Mouse (Mus musculus): ENCODE results near the gene Ckmt2. TPM values are rescaled to one million over a fixed set of nuclear protein-coding genes. Genes with fewer than 3 reads are reported as not detected.

Ckmt2 gene
- polyA plus RNA-seq, 1 experiment from 2014 or later: 52.3 TPM

DNA sequence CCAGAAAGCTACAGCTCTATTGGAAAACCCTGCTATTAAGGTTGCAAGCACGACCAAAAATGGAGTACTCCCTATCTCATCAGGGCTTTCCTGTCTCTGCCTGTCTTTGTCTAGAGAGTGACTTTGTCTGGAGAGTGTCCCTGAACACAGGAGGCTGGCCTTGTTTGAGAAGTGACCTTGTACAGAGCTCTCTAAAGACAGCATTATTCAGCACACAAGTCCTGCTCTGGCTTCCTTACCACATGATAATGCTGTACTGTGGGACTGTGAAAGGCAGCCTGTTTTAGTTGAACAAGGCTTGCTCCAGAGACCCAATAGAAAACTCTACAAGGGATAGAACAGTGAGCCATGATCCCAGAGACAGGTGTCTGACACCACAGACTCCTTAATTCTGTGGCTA lies 19.8 kb upstream of the Ckmt2 start:
- no peaks in the 10 kb centered on the region for H3K27me3 ChIP-seq
- H3K27ac ChIP-seq: no peak overlapping the region
- H3K4me2 ChIP-seq: no peak overlapping the region
- H3K36me3 ChIP-seq: no peaks in the 10 kb centered on the region
- no peaks in the 10 kb centered on the region for H3K4me1 ChIP-seq (replicated peaks)
- H3K9me3 ChIP-seq (replicated peaks): no peaks in the 10 kb centered on the region
- no peak overlapping the region for H3K9ac ChIP-seq
- no peak overlapping the region for H3K4me3 ChIP-seq
- no peak for ATAC-seq (replicated peaks; ENCODE audit: insufficient number of reproducible peaks, insufficient read depth, low FRiP score, low read depth)
- 26% methylated on average over 1 of the region's 1 CpGs for WGBS

DNA sequence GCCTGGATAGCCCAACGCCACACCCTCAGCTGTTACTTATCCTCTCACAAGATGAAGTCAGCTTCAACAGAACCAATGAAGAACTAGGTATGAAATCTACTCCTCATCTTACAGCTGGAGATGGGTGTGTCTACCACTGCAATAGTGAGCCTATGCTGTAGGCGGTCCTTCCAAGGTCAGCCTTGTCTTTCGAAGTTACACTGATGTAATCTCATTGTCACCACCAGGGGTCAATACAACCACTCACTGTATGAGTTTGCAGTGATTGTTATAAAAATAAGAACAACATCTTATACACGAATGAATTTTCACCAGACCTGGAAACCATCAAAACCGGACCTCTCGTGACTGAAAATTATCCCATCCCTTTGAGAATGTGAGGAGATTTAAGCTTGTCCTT lies 16.4 kb upstream of the Ckmt2 start:
- WGBS: 65% methylated on average over 6 of the region's 6 CpGs
- Histone ChIP-seq H3K27me3 (no peaks in the 10 kb centered on the region), H3K4me1 (replicated peaks) (no peaks in the 10 kb centered on the region), H3K36me3 (no peaks in the 10 kb centered on the region), H3K4me3 (no peak overlapping the region), H3K9ac (no peak overlapping the region), H3K27ac (no peak overlapping the region), H3K4me2 (no peak overlapping the region), H3K9me3 (replicated peaks) (no peaks in the 10 kb centered on the region)
- ATAC-seq (replicated peaks; ENCODE audit: insufficient number of reproducible peaks, insufficient read depth, low FRiP score, low read depth): 0 out of 2 replicates have a peak, but pooled peaks have one; percentile 18

DNA sequence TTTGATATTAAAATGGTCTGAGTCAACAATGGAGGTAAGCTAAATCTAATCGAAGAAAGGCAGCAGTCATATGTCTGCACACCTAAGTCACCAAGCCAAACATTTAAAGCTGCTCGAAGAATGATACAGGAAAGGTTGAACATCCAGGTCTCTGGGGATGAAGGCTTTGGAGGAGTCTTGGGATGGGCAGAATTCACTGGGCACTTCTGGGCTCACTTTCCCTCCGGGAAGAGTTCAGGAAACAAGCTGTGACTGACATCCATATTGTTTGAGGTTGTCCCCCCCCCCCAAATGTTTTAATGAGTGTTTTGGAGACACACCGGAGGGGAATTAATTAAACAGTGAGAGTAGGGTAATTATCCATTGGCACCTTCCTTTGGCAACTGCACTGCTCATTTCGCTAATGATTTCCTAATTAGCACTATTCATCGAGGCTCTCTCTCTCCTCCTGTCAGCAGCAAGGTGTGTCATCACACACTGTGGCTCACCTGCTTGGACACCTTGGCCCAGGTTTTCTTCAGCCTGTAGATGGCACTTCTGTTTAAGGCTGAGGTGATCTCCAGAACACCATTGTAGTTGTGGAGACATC lies 13.4 kb upstream of the Ckmt2 start:
- ATAC-seq (replicated peaks; ENCODE audit: insufficient number of reproducible peaks, insufficient read depth, low FRiP score, low read depth): no peak
- no peaks in the 10 kb centered on the region for H3K4me1 ChIP-seq (replicated peaks)
- 85% methylated on average over 6 of the region's 6 CpGs for WGBS
- no peaks in the 10 kb centered on the region for H3K9me3 ChIP-seq (replicated peaks)
- H3K36me3 ChIP-seq: no peaks in the 10 kb centered on the region
- H3K4me3 ChIP-seq: no peak overlapping the region
- no peaks in the 10 kb centered on the region for H3K27me3 ChIP-seq
- H3K9ac ChIP-seq: no peak overlapping the region
- no peak overlapping the region for H3K27ac ChIP-seq
- H3K4me2 ChIP-seq: no peak overlapping the region

DNA sequence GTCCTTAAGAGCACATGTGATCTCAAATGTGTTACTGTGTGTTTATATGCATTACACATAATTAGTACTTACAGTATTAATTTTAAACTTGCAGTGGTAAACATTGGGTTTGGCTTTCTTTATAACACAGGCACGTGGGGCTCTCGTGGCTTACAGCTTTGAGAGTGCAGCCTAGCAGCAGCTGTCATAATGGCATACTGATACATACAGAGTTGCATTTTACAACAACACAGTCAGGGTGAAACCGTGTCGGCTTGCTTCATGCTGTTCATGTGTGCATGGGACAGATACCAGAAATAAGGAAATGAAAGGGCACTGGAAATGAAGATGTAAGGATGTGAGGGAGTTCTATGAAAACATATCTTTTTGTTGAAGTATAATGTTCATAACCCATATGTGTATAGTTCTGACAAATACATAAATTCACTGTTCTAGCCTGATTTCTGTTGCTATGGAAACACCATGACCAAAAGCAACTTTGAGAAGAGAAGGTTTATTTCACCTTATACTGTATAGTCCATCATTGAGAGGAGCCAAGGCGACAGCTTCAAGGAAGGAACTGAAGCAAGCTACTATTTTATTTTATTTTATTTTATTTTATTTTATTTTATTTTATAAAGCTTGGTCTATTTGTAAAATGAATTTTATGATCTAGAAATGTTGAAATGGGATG lies 8.2 kb upstream of the Ckmt2 start:
- Histone ChIP-seq H3K27me3 (no peaks in the 10 kb centered on the region), H3K9ac (no peak overlapping the region), H3K36me3 (no peaks in the 10 kb centered on the region), H3K9me3 (replicated peaks) (no peaks in the 10 kb centered on the region), H3K4me3 (no peak overlapping the region), H3K4me2 (no peak overlapping the region), H3K4me1 (replicated peaks) (no peaks in the 10 kb centered on the region), H3K27ac (no peak overlapping the region)
- 79% methylated on average over 5 of the region's 5 CpGs for WGBS
- no peak for ATAC-seq (replicated peaks; ENCODE audit: insufficient number of reproducible peaks, insufficient read depth, low FRiP score, low read depth)

DNA sequence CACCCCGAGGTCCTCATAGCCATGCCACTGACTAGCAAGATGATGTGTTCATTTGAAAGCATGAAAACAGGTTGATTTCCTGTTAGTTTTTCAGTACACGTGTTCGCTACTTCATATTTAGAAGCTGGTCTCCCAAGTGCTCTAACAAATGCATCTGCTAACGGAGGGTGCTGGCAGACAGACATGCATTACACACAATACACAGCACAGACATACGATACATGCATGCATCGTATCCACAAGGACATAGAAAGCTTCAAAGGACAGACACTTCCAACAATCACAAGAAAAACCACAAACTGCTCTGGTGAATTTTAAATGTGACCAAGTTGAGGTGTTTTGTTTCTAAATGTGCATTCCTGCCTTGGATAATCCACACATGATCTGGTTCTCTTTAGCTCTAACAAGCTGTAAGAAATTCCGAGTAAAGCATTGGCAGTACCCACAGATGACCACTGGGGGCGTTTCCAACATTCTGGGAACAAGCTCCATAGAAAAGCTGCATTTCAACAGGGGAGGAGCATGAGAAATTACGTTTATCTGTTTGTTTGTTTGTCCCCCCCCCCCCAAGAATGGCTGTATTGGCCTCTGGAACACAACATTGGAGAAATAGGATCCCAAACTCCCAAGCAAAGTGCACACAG lies 5.3 kb upstream of the Ckmt2 start:
- WGBS: 64% methylated on average over 9 of the region's 9 CpGs

DNA sequence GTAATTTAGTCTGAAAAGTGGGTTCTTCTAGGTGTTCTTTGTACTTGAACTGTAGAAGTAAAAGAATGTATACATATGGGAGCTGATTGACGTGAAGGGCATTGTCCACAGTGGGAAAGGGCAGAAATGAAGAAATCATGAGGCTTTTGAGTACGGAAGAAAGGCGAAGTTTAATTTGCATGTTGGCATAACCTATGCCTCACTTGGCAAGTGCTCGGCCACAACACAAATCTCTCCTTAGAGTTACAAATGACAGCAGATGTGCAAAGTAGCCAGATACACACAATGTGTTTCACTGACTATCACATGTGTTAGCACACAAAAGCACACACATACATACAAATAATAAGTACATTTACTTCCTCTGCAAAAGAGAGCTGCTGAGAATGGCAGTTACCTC lies 3.6 kb upstream of the Ckmt2 start:
- Histone ChIP-seq H3K4me2 (no peak overlapping the region), H3K27me3 (no peaks in the 10 kb centered on the region), H3K9me3 (replicated peaks) (no peaks in the 10 kb centered on the region), H3K36me3 (no peaks in the 10 kb centered on the region), H3K9ac (no peak overlapping the region), H3K27ac (no peak overlapping the region), H3K4me3 (no peak overlapping the region), H3K4me1 (replicated peaks) (peaks cover 15% of the 10 kb centered on the region)
- ATAC-seq (replicated peaks; ENCODE audit: insufficient number of reproducible peaks, insufficient read depth, low FRiP score, low read depth): no peak
- 89% methylated on average over 4 of the region's 4 CpGs for WGBS

More for the DNA sequence above, 5.3 kb upstream of the Ckmt2 start:
- ATAC-seq (replicated peaks; ENCODE audit: insufficient number of reproducible peaks, insufficient read depth, low FRiP score, low read depth): no peak
- no peaks in the 10 kb centered on the region for H3K36me3 ChIP-seq
- H3K9ac ChIP-seq: no peak overlapping the region
- peaks cover 6% of the 10 kb centered on the region for H3K4me1 ChIP-seq (replicated peaks)
- H3K27me3 ChIP-seq: no peaks in the 10 kb centered on the region
- H3K4me3 ChIP-seq: no peak overlapping the region
- H3K9me3 ChIP-seq (replicated peaks): no peaks in the 10 kb centered on the region
- H3K27ac ChIP-seq: no peak overlapping the region
- no peak overlapping the region for H3K4me2 ChIP-seq

DNA sequence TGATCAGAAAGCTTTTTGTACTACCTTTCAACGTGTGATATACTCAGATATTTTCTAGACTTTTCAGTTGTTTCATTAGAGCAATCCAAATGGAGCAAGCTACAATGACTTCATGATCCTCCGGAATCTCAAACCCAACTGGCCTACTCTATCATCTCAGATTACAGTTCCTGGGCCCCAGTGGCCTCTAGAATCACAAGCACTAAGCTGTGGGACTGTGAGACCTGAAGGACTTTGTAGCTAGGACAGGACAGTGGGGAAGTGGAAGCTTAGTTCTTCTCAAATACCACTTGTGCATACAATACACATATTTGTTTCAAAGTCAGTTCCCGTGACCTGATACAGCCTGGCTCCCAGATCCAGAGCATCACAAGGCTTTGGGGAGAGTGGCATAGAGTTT lies 1.3 kb upstream of the Ckmt2 start:
- Histone ChIP-seq H3K9ac (no peak overlapping the region), H3K27ac (peak overlapping the region; percentile 89), H3K4me1 (replicated peaks) (peaks cover 32% of the 10 kb centered on the region), H3K9me3 (replicated peaks) (no peaks in the 10 kb centered on the region), H3K36me3 (no peaks in the 10 kb centered on the region), H3K4me2 (peak overlapping the region; percentile 37; the same call in 1 of the 2 replicates), H3K27me3 (no peaks in the 10 kb centered on the region), H3K4me3 (no peak overlapping the region)
- no peak for ATAC-seq (replicated peaks; ENCODE audit: insufficient number of reproducible peaks, insufficient read depth, low FRiP score, low read depth)
- 63% methylated on average over 3 of the region's 3 CpGs for WGBS

- Histone ChIP-seq H3K9ac (no peak overlapping the region), H3K9me3 (replicated peaks) (no peaks in the 10 kb centered on the region), H3K4me1 (replicated peaks) (peaks cover 32% of the 10 kb centered on the region), H3K27me3 (no peaks in the 10 kb centered on the region), H3K27ac (peak overlapping the region; percentile 89), H3K4me3 (no peak overlapping the region), H3K4me2 (peak overlapping the region; percentile 37; the same call in 1 of the 2 replicates), H3K36me3 (no peaks in the 10 kb centered on the region)
- peak; percentile 82 for ATAC-seq (replicated peaks; ENCODE audit: insufficient number of reproducible peaks, insufficient read depth, low FRiP score, low read depth)
- WGBS: 41% methylated on average over 10 of the region's 10 CpGs
These were observed 665 bp upstream of the Ckmt2 start for GRCm38 (mm10) chr13:91877350-91877749.

GRCm38 (mm10) chr13:91875581-91875980 lies 1.1 kb downstream of the Ckmt2 start:
- H3K4me3 ChIP-seq: no peak overlapping the region
- H3K27me3 ChIP-seq: no peaks in the 10 kb centered on the region

DNA sequence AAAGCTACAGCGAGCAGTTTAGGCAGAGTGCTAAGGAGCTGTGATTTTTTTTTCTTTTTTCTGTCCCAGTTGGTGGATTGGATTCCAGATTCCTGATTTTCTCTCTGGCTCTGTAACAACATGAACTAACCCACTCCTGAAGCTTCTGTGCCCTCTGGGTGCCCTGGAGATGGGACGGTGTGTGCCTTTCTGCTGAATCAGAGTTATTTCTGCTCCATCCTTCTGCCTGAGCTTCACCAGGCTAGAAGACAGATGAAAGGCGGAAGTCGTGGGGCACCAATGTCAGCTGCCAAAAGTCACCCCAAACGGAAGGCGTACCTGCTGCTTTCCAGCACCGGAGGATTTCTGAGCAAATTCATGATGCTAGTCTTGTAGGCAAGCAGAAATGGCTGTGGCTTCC lies 2.1 kb downstream of the Ckmt2 start:
- no peaks in the 10 kb centered on the region for H3K27me3 ChIP-seq
- 57% methylated on average over 7 of the region's 7 CpGs for WGBS
- H3K4me2 ChIP-seq: no peak overlapping the region

More at GRCm38 (mm10) chr13:91875581-91875980, 1.1 kb downstream of the Ckmt2 start:
- no peaks in the 10 kb centered on the region for H3K9me3 ChIP-seq (replicated peaks)
- ATAC-seq (replicated peaks; ENCODE audit: insufficient number of reproducible peaks, insufficient read depth, low FRiP score, low read depth): no peak
- peak overlapping the region; percentile 18 for H3K4me2 ChIP-seq
- no peaks in the 10 kb centered on the region for H3K36me3 ChIP-seq
- H3K4me1 ChIP-seq (replicated peaks): peaks cover 32% of the 10 kb centered on the region
- peak overlapping the region; percentile 86 for H3K27ac ChIP-seq
- WGBS: 37% methylated on average over 2 of the region's 2 CpGs
- no peak overlapping the region for H3K9ac ChIP-seq

DNA sequence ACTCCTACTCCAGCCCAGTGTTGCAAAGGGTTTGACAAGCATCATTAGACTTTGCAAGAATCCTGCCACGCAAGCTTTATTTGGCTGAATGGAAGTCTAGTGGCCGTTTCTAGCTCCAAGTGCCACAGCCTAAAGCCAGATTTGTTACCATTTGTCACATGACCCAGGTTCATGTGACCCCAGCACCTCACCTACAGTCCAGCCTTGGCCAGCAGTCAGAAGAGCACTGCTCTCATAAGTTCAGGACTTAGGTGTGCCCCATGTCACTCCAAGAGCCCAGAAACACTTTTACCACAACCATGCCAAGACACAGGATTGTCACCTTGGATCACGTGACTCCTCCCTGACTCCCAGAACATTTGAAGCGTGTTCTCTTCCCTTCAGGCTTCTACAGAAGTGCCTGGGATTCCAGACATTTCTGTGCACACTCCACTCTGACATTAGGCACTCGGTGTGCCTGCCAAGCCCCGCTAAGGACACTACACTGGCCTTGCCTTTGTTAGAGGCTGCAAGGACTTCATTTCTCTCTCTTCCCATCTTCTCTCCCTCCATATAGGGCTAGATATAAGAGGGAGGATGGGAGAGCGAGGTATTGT lies 2.9 kb downstream of the Ckmt2 start:
- Histone ChIP-seq H3K9ac (no peak overlapping the region; the same call in 1 of the 2 replicates), H3K27ac (peak overlapping the region; percentile 86)
- peak; percentile 73 for ATAC-seq (replicated peaks; ENCODE audit: insufficient number of reproducible peaks, insufficient read depth, low FRiP score, low read depth)

More for the DNA sequence above, 2.1 kb downstream of the Ckmt2 start:
- peaks cover 32% of the 10 kb centered on the region for H3K4me1 ChIP-seq (replicated peaks)
- no peaks in the 10 kb centered on the region for H3K36me3 ChIP-seq
- H3K9me3 ChIP-seq (replicated peaks): no peaks in the 10 kb centered on the region
- peak overlapping the region; percentile 86 for H3K27ac ChIP-seq
- H3K9ac ChIP-seq: no peak overlapping the region
- no peak; the same call in 1 of the 2 replicates for ATAC-seq (replicated peaks; ENCODE audit: insufficient number of reproducible peaks, insufficient read depth, low FRiP score, low read depth)
- no peak overlapping the region for H3K4me3 ChIP-seq

More for the DNA sequence above, 2.9 kb downstream of the Ckmt2 start:
- Histone ChIP-seq H3K27me3 (no peaks in the 10 kb centered on the region), H3K4me3 (no peak overlapping the region), H3K36me3 (no peaks in the 10 kb centered on the region), H3K4me1 (replicated peaks) (peaks cover 32% of the 10 kb centered on the region), H3K4me2 (no peak overlapping the region), H3K9me3 (replicated peaks) (no peaks in the 10 kb centered on the region)
- 43% methylated on average over 7 of the region's 7 CpGs for WGBS

All from heart, embryonic 15.5 days (tissue).